Mouse (Mus musculus) yolk sac, embryonic 10.5 days (tissue): ENCODE results near the gene Cmtm4.

Source experiments
- DNase-seq: peaks from one replicate; pipeline ENCODE4 v3.0.0-alpha.2; 2017; ENCODE audit warnings: low spot score

The Cmtm4 gene

GRCm38 (mm10) chr8:104411468-104411867 lies 15.9 kb upstream of the Cmtm4 start:
- DNase-seq = no peak

GRCm38 (mm10) chr8:104410628-104411273 lies 15.1 kb upstream of the Cmtm4 start:
- DNase-seq = no peak

- DNase-seq = no peak
These were observed 12.9 kb upstream of the Cmtm4 start for GRCm38 (mm10) chr8:104408328-104409110.

- DNase-seq = no peak
These were observed 10.9 kb upstream of the Cmtm4 start for GRCm38 (mm10) chr8:104406340-104407128.

- no peak for DNase-seq
These were observed 10.0 kb upstream of the Cmtm4 start for GRCm38 (mm10) chr8:104405430-104406187.

GRCm38 (mm10) chr8:104403596-104403995 lies 8.0 kb upstream of the Cmtm4 start:
- DNase-seq = no peak

- DNase-seq = peak; percentile 54
These were observed 555 bp downstream of the Cmtm4 start for GRCm38 (mm10) chr8:104394801-104395702.

GRCm38 (mm10) chr8:104393767-104394166 lies 1.8 kb downstream of the Cmtm4 start:
- DNase-seq = peak; percentile 54

- DNase-seq = no peak
These were observed 2.5 kb downstream of the Cmtm4 start for GRCm38 (mm10) chr8:104393139-104393538.

GRCm38 (mm10) chr8:104390245-104390644 lies 5.4 kb downstream of the Cmtm4 start:
- DNase-seq = peak; percentile 59

GRCm38 (mm10) chr8:104387980-104388379 lies 7.6 kb downstream of the Cmtm4 start:
- no peak for DNase-seq

- no peak for DNase-seq
These were observed 8.1 kb downstream of the Cmtm4 start for GRCm38 (mm10) chr8:104387501-104387900.

- DNase-seq = no peak
These were observed 8.9 kb downstream of the Cmtm4 start for GRCm38 (mm10) chr8:104386693-104387092.

GRCm38 (mm10) chr8:104383977-104384376 lies 11.6 kb downstream of the Cmtm4 start:
- DNase-seq = no peak

GRCm38 (mm10) chr8:104383296-104383695 lies 12.3 kb downstream of the Cmtm4 start:
- no peak for DNase-seq

- DNase-seq = no peak
These were observed 14.6 kb downstream of the Cmtm4 start for GRCm38 (mm10) chr8:104380961-104381411.

- no peak for DNase-seq
These were observed 15.3 kb downstream of the Cmtm4 start for GRCm38 (mm10) chr8:104380269-104380668.

- no peak for DNase-seq
These were observed 16.2 kb downstream of the Cmtm4 start for GRCm38 (mm10) chr8:104379301-104379836.

- no peak for DNase-seq
These were observed 18.9 kb downstream of the Cmtm4 start for GRCm38 (mm10) chr8:104376669-104377068.

- DNase-seq = no peak
These were observed 19.6 kb downstream of the Cmtm4 start for GRCm38 (mm10) chr8:104375959-104376358.
